Mouse (Mus musculus) erythroblast, embryonic 14.5 days (primary cell): ENCODE results near the gene Gbx2.

Source experiments
- GATA1 ChIP-seq: IDR thresholded peaks from 2 replicates; pipeline ENCODE4 v1.6.1; 2012; ENCODE audit warnings: low read length, inconsistent platforms, mixed read lengths
- TAL1 ChIP-seq: IDR thresholded peaks from 3 replicates; pipeline ENCODE4 v1.6.1; 2012; ENCODE audit warnings: low read length, inconsistent platforms, mixed read lengths

DNA sequence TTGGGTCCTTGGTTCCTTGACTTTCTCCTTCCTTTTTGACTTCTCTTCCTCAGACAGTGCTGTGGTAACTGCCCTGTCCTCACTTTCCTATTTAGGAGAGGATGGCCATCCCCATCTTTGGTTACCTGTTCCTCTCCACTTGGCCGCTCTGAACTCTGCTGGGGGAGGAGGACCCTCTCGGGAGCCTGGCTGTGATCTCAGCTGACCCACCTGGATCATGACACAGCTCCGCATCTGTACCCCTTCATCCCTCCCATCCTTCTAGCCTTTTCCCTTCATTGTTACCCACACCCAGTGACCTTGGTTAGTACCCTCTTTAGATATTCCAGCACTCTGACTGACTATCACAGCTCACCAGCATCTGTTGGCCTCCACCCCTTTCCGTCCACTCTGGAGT is 38.7 kb upstream of the Gbx2 start:
- TF ChIP-seq GATA1 (no peak), TAL1 (no peak)
